Mouse (Mus musculus) neural tube, embryonic 13.5 days (tissue): ENCODE results near the gene Nos1ap. TPM values are rescaled to one million over a fixed set of nuclear protein-coding genes. Genes with fewer than 3 reads are reported as not detected.

Experiments used
- ATAC-seq: fragments of 200-750 bp; cut with Nextera tagmentation; 2 replicates; pipeline ENCODE4 v1.8.0; 2017; ENCODE audit warnings: low read depth, mild to moderate bottlenecking, moderate TSS enrichment, moderate library complexity
- H3K27ac ChIP-seq: fragments of 300-500 bp; sonication (generic); replicated peaks from 2 replicates; pipeline ENCODE4 v1.5.1; 2015; ENCODE audit warnings: moderate library complexity, mild to moderate bottlenecking, inconsistent platforms
- H3K27me3 ChIP-seq: fragments of 300-500 bp; sonication (generic); 2 replicates; pipeline ENCODE4 v1.6.1; 2015; ENCODE audit warnings: mild to moderate bottlenecking, inconsistent platforms
- H3K36me3 ChIP-seq: fragments of 300-500 bp; sonication (generic); 2 replicates; pipeline ENCODE4 v1.6.1; 2015; ENCODE audit warnings: mild to moderate bottlenecking, inconsistent platforms
- H3K4me1 ChIP-seq: fragments of 300-500 bp; sonication (generic); replicated peaks from 2 replicates; pipeline ENCODE4 v1.6.1; 2015; ENCODE audit warnings: inconsistent platforms
- H3K4me2 ChIP-seq: fragments of 300-500 bp; sonication (generic); 2 replicates; pipeline ENCODE4 v1.6.1; 2015; ENCODE audit warnings: inconsistent platforms, mild to moderate bottlenecking, moderate library complexity
- H3K4me3 ChIP-seq: fragments of 300-500 bp; sonication (generic); 2 replicates; pipeline ENCODE4 v1.5.1; 2015; ENCODE audit warnings: mild to moderate bottlenecking, inconsistent platforms
- H3K9ac ChIP-seq: fragments of 300-500 bp; sonication (generic); 2 replicates; pipeline ENCODE4 v1.6.1; 2015; ENCODE audit warnings: moderate library complexity, mild to moderate bottlenecking, inconsistent platforms
- H3K9me3 ChIP-seq: fragments of 300-500 bp; sonication (generic); 2 replicates; pipeline ENCODE4 v1.6.1; 2016; ENCODE audit warnings: inconsistent platforms
- WGBS: fragments of 180-500 bp; shearing (Covaris S2); methylation state at CpG from one replicate; pipeline ENCODE4 v1.1.7; 2015; 5-methylcytosine and 5-hydroxymethylcytosine counted together
- polyA plus RNA-seq: library from polyadenylated mRNA; unstranded; fragments of >200 nt; fragmentation: Nextera tagmentation; extraction: Ambion mirVana; gene quantifications from 2 replicates; pipeline ENCODE4 v1.2.1, GENCODE M21; 2015

Gene Nos1ap
- polyA plus RNA-seq, 1 experiment from 2014 or later, result 17.6 TPM

DNA sequence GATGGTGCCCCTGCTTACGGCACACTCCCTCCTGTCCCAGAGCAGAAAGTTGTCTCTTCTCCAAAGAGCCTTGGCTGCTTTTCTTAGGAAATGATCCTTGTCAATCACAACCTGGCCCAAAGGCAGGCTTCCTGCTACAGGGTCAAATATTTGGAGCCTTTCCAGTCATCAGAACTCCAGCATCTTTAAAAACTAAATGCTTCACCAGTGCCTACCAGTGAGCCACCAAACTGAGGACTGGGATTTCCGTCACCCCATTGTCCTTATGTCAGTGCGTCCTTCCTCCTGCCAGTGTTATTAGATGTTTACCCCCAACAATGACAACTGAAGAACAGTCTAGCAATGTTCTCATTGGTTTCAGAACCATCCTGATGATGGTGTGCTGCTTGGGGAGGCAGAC, 28.9 kb downstream of the Nos1ap start:
- WGBS, result 87% methylated on average over 3 of the region's 3 CpGs
- ATAC-seq, result no peak
- H3K9ac ChIP-seq, result no peak overlapping the region

DNA sequence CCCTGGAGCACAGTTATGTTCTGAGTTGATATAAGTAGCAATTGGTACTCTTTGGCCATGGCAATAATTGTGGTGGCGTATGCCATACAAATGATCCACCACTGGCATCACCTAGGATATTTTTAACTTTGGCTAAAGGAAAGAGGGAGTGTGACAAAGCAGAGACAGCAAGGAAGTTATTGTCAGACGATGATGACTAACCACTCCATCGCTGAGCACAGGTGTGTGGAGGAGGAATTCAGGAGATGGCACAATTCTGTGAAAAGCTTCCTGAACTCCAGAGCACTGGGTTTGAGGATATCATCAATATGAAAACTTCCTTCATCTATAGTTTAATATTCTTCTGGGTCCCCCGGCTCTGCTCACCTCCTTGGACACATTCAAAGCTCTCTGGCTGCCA, 31.7 kb downstream of the Nos1ap start:
- no peak overlapping the region for H3K4me2 ChIP-seq
- no peak overlapping the region for H3K4me3 ChIP-seq
- no peaks in the 10 kb centered on the region for H3K9me3 ChIP-seq
- no peaks in the 10 kb centered on the region for H3K27me3 ChIP-seq
- 92% methylated on average over 4 of the region's 4 CpGs for WGBS
- ATAC-seq, result no peak
- no peak overlapping the region for H3K27ac ChIP-seq
- H3K36me3 ChIP-seq, result no peaks in the 10 kb centered on the region
- no peak overlapping the region for H3K9ac ChIP-seq
- no peaks in the 10 kb centered on the region for H3K4me1 ChIP-seq

More for the DNA sequence above, 28.9 kb downstream of the Nos1ap start:
- no peaks in the 10 kb centered on the region for H3K9me3 ChIP-seq
- H3K27me3 ChIP-seq, result no peaks in the 10 kb centered on the region
- H3K4me2 ChIP-seq, result no peak overlapping the region
- H3K27ac ChIP-seq, result no peak overlapping the region
- H3K36me3 ChIP-seq, result no peaks in the 10 kb centered on the region
- H3K4me3 ChIP-seq, result no peak overlapping the region
- no peaks in the 10 kb centered on the region for H3K4me1 ChIP-seq

DNA sequence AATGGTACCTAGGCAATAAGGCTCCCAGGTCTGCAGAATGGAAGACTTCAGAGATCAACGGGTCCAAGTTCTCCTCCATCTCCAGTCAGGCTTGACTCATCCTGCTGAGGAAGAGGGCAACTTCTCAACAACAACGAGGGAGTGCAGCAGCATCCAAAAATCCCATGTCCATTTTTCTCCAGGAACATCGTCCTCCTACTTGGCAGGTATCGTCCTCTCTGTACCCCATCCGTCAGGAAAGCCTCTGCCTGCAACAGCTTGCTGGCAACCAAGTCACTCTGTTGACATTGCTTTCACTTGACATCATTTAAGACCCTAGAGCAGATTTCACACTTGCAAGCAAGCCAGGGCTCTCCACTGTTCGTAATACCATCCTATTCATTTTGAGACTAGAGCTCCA, 33.0 kb downstream of the Nos1ap start:
- ATAC-seq, result no peak
- Histone ChIP-seq H3K9ac (no peak overlapping the region), H3K27me3 (no peaks in the 10 kb centered on the region), H3K4me1 (no peaks in the 10 kb centered on the region), H3K36me3 (no peaks in the 10 kb centered on the region), H3K27ac (no peak overlapping the region), H3K4me2 (no peak overlapping the region), H3K9me3 (no peaks in the 10 kb centered on the region), H3K4me3 (no peak overlapping the region)
- 97% methylated on average over 6 of the region's 6 CpGs for WGBS

DNA sequence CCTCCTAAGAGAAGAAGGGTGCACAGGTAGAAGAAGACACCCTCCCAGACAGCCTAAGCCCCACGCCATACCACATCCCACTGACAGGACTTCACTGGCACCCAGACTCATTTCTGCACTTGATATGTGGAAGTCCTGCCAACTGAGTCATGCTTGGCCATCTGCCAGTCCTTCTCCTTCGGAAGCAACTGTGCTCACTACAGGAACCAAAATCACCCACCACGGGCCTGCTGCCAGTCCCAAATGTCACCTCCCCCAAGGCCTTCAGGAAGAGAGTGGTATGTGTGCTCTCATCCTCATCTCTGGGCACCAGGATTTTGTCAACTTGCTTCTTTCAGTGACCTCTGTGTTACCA, 34.7 kb downstream of the Nos1ap start:
- no peaks in the 10 kb centered on the region for H3K27me3 ChIP-seq
- no peak for ATAC-seq
- 80% methylated on average over 3 of the region's 3 CpGs for WGBS

DNA sequence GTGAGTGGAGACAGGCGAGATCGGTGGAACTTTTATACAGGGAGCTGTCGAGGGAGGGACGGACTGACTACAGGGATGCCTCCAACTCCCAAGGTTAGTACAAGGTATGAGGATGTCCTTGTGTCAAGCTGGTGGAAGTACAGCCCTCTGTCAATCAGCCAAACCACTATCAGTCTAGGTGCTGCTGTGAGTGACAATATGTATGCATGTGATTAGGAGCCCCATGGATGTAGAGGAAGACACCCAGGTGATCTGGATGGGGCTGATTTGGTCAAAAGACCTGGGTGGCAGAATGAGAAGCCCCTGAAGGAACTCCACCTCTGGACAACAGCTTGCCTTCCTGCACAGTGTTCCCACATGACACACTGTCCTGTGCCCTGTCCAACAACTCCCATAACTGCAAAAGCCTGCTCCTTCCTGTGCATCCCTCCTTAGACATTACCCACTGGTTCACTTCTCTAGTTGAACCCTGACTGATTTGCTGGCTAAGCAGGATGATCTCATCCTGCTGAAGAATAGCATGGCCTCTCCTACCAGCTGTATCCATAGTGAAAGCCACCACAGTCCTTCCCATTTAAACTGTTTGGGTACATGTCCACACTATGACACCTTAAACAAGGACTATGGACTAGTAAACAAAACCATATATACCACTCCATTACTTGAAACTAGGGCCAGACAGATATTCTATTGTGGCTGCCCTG, 35.3 kb downstream of the Nos1ap start:
- no peaks in the 10 kb centered on the region for H3K9me3 ChIP-seq
- H3K36me3 ChIP-seq, result no peaks in the 10 kb centered on the region
- H3K4me2 ChIP-seq, result no peak overlapping the region
- H3K27me3 ChIP-seq, result no peaks in the 10 kb centered on the region
- WGBS, result 96% methylated on average over 4 of the region's 4 CpGs
- H3K27ac ChIP-seq, result no peak overlapping the region
- H3K9ac ChIP-seq, result no peak overlapping the region
- H3K4me1 ChIP-seq, result 0 out of 2 replicates have a peak, but pooled peaks cover 3% of the 10 kb centered on the region
- H3K4me3 ChIP-seq, result no peak overlapping the region
- no peak for ATAC-seq

More for the DNA sequence above, 34.7 kb downstream of the Nos1ap start:
- no peaks in the 10 kb centered on the region for H3K36me3 ChIP-seq
- no peak overlapping the region for H3K4me3 ChIP-seq
- H3K9me3 ChIP-seq, result no peaks in the 10 kb centered on the region
- H3K4me2 ChIP-seq, result no peak overlapping the region
- H3K4me1 ChIP-seq, result 0 out of 2 replicates have a peak, but pooled peaks cover 3% of the 10 kb centered on the region
- no peak overlapping the region for H3K9ac ChIP-seq
- no peak overlapping the region for H3K27ac ChIP-seq

DNA sequence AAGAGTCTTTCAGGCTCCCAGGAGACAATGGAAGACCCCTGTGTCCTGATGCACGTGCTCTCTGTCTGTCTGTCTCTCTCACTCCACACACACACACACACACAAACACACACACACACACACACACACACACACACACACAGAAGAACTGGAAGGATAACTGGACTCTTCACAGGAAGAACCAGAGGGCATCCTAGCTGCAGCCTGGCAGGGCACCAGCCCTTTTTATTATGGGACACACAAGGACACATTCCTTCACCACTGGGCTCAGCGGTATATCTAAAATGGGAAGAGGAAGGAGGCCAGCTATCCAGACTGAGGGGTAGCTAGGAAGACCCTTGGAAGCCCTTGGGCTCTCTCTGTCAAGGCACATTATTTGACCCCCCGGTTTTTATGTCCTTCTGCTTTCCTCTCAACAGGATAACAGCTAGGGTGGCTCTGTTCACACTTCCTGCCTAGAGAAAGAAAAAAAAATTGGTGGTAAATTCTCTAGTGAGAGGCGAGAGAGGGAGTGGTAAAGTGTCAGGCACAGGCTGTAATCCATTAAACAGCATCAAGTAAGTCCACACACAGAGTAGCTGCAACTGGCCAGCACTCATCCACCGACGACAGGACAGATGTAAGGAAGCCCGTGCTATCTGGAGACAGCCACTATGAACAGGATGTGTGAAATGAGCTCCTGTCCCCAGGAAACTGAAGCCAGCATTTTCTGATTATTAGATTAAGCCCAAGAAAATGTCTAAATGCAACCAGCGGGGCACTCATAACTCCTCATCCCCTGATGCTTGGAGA, 38.8 kb downstream of the Nos1ap start:
- no peak overlapping the region for H3K4me2 ChIP-seq
- H3K36me3 ChIP-seq, result no peaks in the 10 kb centered on the region
- no peak overlapping the region for H3K27ac ChIP-seq
- H3K4me1 ChIP-seq, result 0 out of 2 replicates have a peak, but pooled peaks cover 7% of the 10 kb centered on the region
- no peak overlapping the region for H3K9ac ChIP-seq
- H3K27me3 ChIP-seq, result no peaks in the 10 kb centered on the region
- 61% methylated on average over 8 of the region's 8 CpGs for WGBS
- H3K9me3 ChIP-seq, result no peaks in the 10 kb centered on the region
- H3K4me3 ChIP-seq, result no peak overlapping the region
- no peak for ATAC-seq

DNA sequence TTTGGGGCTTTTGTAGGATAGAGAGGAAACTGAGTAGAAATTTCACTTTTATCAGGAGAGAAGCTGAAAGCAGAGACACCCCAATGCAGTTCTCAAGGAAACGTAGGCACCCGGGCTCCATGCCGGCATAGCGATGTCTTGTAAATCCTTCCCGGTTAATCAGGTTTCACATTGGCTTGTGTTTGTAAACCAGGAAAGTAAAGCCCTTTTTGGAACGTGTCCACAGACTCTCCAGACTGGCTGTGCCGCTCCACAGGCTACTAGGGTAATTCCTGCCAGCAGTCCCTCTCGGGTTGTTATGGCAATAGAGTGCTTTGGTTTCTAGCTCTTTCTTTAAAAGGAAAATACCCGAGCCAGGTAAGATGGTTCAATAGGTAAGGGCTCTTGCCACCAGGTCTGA, 40.6 kb downstream of the Nos1ap start:
- Histone ChIP-seq H3K4me2 (no peak overlapping the region), H3K4me1 (0 out of 2 replicates have a peak, but pooled peaks cover 7% of the 10 kb centered on the region), H3K27me3 (no peaks in the 10 kb centered on the region), H3K36me3 (no peaks in the 10 kb centered on the region), H3K9ac (no peak overlapping the region), H3K4me3 (no peak overlapping the region), H3K27ac (no peak overlapping the region), H3K9me3 (no peaks in the 10 kb centered on the region)
- 73% methylated on average over 9 of the region's 9 CpGs for WGBS
- peak; percentile 44 for ATAC-seq

DNA sequence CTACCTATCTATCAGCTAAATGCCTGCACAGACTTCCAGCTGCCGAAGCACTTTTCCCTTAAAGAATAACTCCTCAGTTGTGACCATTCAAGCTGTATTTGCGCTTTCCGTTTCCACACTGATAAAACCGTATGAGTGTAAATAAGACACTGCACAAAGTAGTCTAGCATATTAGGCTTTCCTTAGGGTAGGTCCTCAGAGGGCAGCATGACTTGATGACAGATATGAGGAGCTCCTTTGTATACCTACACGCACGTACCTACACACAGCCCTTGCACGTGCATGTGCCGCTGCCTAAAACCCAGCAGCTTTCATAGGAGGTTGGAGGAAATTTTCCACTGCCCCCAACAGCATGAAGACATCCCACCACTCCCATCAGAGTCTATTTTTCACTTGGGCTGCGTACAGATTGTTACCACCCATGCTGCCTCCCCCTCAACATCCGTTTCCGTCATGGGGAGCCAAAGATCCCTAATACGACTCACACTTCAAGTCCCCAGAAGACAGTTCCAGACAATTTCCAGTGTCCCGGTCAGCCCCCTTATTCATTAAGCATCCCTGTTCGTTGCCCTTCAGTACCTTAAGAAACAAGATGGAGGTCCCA, 41.4 kb downstream of the Nos1ap start:
- Histone ChIP-seq H3K36me3 (no peaks in the 10 kb centered on the region), H3K4me2 (no peak overlapping the region), H3K27ac (no peak overlapping the region), H3K4me1 (0 out of 2 replicates have a peak, but pooled peaks cover 7% of the 10 kb centered on the region), H3K9me3 (no peaks in the 10 kb centered on the region), H3K4me3 (no peak overlapping the region), H3K27me3 (no peaks in the 10 kb centered on the region), H3K9ac (no peak overlapping the region)
- 92% methylated on average over 14 of the region's 14 CpGs for WGBS
- ATAC-seq, result no peak

DNA sequence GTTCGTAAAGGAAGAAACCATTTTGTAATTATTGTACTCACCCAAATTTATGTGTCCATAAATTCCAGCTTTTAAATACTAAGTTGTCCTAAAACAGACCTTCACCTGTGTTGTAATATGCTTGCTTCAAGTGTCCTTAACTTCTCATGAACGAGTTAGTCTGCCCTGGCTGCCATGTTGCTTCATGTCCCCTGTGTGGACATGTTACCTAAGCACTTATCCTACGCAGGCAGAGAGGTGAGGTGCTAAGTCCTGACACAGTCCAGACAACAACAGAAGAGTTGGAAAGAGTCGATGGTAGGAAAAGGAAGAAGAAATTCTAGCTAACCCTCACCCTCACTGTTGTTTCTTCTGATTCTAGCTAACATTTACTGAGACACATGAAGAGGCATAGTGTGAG, 43.4 kb downstream of the Nos1ap start:
- Histone ChIP-seq H3K9ac (no peak overlapping the region), H3K9me3 (peaks cover 3% of the 10 kb centered on the region; the same call in 1 of the 2 replicates), H3K36me3 (0 out of 2 replicates have a peak, but pooled peaks cover under 1% of the 10 kb centered on the region), H3K4me1 (0 out of 2 replicates have a peak, but pooled peaks cover 7% of the 10 kb centered on the region), H3K27ac (no peak overlapping the region), H3K27me3 (no peaks in the 10 kb centered on the region), H3K4me2 (no peak overlapping the region), H3K4me3 (no peak overlapping the region)
- no peak for ATAC-seq
- 94% methylated on average over 4 of the region's 4 CpGs for WGBS

DNA sequence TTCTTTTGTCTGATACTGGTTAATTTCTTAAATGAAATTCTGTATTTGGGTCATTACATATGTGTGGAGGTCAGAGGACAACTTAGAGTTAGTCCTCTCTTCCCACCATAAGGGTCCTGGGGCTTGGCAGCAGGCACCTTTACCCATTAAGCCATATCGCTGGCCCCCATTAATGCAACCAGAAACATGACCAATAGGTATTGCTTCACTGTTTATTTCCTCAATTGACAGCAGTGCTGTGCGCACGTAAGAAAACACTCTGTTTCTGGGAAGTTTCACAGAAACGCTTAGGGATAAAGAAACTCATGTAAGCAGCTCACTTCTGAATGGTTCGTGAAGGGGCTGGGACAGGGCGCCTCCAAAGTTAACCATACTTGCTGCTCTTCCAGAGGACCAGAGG, 44.4 kb downstream of the Nos1ap start:
- H3K9ac ChIP-seq, result no peak overlapping the region
- 91% methylated on average over 6 of the region's 6 CpGs for WGBS
- H3K4me3 ChIP-seq, result no peak overlapping the region
- H3K27ac ChIP-seq, result no peak overlapping the region
- ATAC-seq, result no peak
- no peak overlapping the region for H3K4me2 ChIP-seq
- no peaks in the 10 kb centered on the region for H3K27me3 ChIP-seq
- peaks cover 5% of the 10 kb centered on the region; the same call in 1 of the 2 replicates for H3K36me3 ChIP-seq
- 0 out of 2 replicates have a peak, but pooled peaks cover 4% of the 10 kb centered on the region for H3K4me1 ChIP-seq
- peaks cover 6% of the 10 kb centered on the region; the same call in 1 of the 2 replicates for H3K9me3 ChIP-seq

DNA sequence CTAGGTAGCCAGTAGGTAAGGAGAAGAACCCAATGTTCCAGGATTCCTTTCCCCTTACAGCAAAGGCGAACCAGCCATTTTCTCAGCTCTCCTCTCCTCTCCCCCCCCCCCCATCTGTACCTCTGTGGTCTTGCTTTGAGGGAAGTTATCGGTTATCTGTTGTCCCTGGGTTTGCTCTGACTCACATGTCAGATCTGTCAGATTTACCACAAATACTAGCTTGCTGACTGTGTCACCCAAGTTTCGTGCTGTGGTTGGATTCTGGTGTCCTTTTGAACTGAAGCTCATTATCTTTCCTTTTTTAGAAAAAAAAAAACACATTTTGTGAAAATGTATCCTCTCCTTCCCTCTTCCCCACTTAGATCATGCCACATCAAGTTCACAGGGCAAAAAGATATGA, 50.2 kb downstream of the Nos1ap start:
- H3K36me3 ChIP-seq, result peaks cover 5% of the 10 kb centered on the region; the same call in 1 of the 2 replicates

DNA sequence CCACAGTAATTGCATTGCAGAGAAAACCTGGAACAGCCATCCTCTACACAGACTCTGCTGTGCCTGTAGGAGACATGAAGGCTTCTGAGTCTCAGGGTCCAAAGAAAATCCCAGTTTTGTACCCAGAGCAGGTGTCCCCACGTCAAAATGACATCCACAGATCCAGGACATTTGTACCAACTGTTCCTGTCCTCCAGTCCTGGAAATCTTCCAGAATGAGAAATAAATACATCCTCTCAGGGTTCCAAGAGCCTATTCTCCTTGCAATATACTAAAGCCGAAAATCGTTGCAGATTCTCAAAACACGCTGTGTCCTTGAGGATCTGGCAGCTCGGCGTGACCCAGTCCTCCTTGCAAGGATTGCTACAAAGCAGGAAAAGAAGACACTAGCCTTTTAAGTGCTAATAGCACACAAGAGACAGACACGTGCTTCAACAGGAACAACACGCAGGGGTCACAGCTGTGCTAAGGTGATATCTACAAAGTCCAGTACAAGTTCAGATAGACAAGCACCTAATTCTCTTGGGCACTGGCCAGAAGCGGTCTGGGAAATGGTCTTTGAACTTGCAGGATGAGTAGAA, 51.1 kb downstream of the Nos1ap start:
- H3K4me2 ChIP-seq, result no peak overlapping the region
- no peak overlapping the region for H3K9ac ChIP-seq
- H3K27ac ChIP-seq, result no peak overlapping the region
- no peaks in the 10 kb centered on the region for H3K4me1 ChIP-seq
- no peak for ATAC-seq
- H3K9me3 ChIP-seq, result peaks cover 6% of the 10 kb centered on the region; the same call in 1 of the 2 replicates
- peaks cover 5% of the 10 kb centered on the region; the same call in 1 of the 2 replicates for H3K36me3 ChIP-seq
- 82% methylated on average over 9 of the region's 9 CpGs for WGBS
- no peak overlapping the region for H3K4me3 ChIP-seq
- H3K27me3 ChIP-seq, result no peaks in the 10 kb centered on the region

More for the DNA sequence above, 50.2 kb downstream of the Nos1ap start:
- 90% methylated on average over 2 of the region's 3 CpGs for WGBS
- Histone ChIP-seq H3K9ac (no peak overlapping the region), H3K4me2 (no peak overlapping the region), H3K27ac (no peak overlapping the region), H3K4me1 (no peaks in the 10 kb centered on the region), H3K27me3 (no peaks in the 10 kb centered on the region), H3K9me3 (peaks cover 6% of the 10 kb centered on the region; the same call in 1 of the 2 replicates), H3K4me3 (no peak overlapping the region)
- ATAC-seq, result no peak
